Mouse (Mus musculus) cerebellum, adult 8-10 months (tissue): ENCODE measurements around the gene Atl3.

Experiments used
- DNase-seq: peaks from one replicate; pipeline ENCODE4 v3.0.0; 2022

The Atl3 gene

GRCm38 (mm10) chr19:7562601-7563129 lies 68.8 kb downstream of the Atl3 start:
- no peak for DNase-seq

- no peak for DNase-seq
These were observed 69.8 kb downstream of the Atl3 start for GRCm38 (mm10) chr19:7563676-7564075.

GRCm38 (mm10) chr19:7564457-7564856 lies 70.6 kb downstream of the Atl3 start:
- DNase-seq, result no peak

- no peak for DNase-seq
These were observed 73.0 kb downstream of the Atl3 start for GRCm38 (mm10) chr19:7566826-7567225.

GRCm38 (mm10) chr19:7568364-7568763 lies 74.5 kb downstream of the Atl3 start:
- DNase-seq, result no peak

GRCm38 (mm10) chr19:7569650-7570049 lies 75.8 kb downstream of the Atl3 start:
- no peak for DNase-seq

GRCm38 (mm10) chr19:7576180-7576579 lies 82.3 kb downstream of the Atl3 start:
- no peak for DNase-seq

- no peak for DNase-seq
These were observed 83.9 kb downstream of the Atl3 start for GRCm38 (mm10) chr19:7577710-7578109.

GRCm38 (mm10) chr19:7581042-7581441 lies 87.2 kb downstream of the Atl3 start:
- no peak for DNase-seq

GRCm38 (mm10) chr19:7583101-7583500 lies 89.3 kb downstream of the Atl3 start:
- DNase-seq, result no peak

- no peak for DNase-seq
These were observed 89.8 kb downstream of the Atl3 start for GRCm38 (mm10) chr19:7583599-7583998.

- no peak for DNase-seq
These were observed 91.4 kb downstream of the Atl3 start for GRCm38 (mm10) chr19:7585279-7585678.

GRCm38 (mm10) chr19:7585764-7586163 lies 91.9 kb downstream of the Atl3 start:
- DNase-seq, result no peak
